Mouse (Mus musculus): ENCODE data around the gene 1190005I06Rik.

1190005I06Rik gene

DNA sequence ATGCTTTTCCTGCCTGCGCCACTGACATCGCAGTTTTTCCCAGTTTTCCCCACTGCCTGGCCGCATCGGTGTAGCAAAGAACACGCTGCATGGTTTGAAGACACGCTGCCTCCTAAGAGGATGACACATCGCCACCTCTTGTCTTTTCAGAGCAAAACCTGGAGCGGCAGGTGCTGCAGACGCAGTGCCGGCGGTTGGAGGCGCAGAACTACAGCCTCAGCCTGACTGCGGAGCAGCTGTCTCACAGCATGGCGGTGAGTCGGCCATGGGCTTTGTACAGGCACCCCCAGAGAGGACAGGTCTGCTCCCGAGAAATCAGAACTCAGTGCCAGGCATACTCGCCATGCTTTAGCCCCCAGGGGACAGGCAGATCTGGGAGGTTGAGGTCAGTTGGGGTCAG, 69.6 kb downstream of the 1190005I06Rik start:
- no peak for DNase-seq (ENCODE audit: low spot score in 2 of 2)

DNA sequence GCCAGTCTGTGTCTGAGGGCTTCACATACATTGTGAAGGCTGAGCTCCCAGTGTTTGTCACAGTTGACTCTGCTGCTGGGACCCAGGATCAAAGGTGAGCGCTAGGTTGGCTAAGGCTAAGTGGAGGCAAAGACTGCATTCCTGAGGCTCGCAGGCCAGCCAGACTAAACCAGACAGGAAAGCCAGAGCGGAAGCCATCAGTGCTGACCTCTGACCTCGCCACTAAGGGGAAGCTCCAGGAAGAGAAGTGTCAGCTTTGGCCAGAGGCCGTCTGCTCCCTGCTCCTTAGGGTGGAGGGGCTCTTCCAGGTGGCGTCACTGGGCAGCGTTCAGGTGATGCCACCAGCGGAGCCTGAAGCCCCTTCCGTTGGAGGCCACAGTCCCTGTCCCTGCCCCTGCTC, 71.6 kb downstream of the 1190005I06Rik start:
- DNase-seq (ENCODE audit: low spot score in 2 of 2), result no peak

DNA sequence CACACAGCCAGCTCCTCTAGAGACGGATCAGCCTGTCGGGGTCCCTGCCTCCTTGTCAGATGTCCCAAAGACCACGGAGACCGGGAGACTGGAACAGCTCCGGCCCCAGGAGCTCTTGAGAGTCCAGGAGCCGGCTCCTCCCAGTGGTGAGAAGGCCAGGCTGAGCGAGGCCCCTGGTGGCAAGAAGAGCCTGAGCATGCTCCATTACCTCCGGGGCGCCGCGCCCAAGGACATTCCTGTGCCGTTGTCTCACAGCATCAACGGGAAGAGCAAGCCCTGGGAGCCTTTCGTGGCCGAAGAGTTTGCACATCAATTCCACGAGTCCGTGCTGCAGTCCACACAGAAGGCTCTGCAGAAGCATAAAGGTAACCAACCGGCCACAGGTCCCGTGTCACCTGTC, 72.5 kb downstream of the 1190005I06Rik start:
- DNase-seq (ENCODE audit: low spot score in 2 of 2), result no peak

DNA sequence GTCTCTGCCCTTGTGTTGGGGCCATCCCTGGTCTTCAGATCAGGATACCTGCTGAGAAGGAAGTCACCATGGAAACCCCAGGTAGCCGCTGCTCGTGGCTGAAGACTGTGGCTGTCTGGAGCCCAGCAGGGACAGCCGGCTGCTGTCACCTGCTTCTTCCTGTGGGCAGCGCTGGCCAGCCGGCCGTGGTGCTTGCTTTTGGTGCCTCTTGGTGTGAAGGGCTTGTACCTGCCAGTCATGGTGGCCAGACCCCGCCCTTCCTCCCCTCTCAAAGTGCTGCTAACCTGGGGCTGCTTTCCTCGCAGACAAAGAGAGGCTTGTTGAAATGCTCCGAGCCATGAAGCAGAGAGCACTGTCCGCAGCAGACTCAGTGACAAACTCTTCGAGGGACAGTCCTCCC, 73.6 kb downstream of the 1190005I06Rik start:
- DNase-seq (ENCODE audit: low spot score in 2 of 2), result no peak

DNA sequence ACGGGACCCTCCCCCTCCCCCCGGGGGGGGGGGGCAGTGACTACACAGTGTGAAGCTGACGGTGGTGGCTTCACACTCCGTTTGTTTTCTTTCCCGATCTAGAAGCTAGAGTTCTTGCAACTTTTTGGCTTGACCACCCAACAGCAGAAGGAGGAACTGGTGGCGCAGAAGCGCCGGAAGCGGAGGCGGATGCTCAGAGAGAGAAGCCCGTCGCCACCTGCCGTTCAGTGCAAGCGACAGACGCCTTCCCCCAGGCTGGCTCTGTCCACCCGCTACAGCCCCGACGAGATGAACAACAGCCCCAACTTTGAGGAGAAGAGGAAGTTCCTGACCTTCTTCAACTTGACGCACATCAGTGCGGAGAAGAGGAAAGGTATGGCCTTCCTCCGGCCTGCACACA, 74.9 kb downstream of the 1190005I06Rik start:
- DNase-seq (ENCODE audit: low spot score in 2 of 2), result peak; percentile 82 to 86

DNA sequence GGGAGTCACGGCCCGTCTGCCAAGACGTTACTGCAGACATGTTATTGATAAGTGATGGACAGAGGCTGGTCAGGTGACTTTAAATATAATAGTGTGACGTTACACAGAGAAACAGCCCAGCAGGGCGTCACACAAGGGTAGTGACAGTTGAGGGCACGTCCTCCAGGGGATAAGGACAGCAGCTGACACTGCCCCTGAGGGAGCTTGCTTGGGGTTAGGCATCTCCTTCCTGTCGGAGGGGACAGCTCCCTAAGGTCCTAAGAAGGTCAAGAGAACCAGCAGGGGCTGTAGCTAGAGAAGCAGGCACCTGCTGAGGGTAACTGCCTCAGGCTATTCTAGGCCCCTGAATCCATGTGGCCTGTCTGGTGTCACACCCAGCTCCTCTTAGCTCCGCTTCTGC, 75.9 kb downstream of the 1190005I06Rik start:
- no peak for DNase-seq (ENCODE audit: low spot score in 2 of 2)

DNA sequence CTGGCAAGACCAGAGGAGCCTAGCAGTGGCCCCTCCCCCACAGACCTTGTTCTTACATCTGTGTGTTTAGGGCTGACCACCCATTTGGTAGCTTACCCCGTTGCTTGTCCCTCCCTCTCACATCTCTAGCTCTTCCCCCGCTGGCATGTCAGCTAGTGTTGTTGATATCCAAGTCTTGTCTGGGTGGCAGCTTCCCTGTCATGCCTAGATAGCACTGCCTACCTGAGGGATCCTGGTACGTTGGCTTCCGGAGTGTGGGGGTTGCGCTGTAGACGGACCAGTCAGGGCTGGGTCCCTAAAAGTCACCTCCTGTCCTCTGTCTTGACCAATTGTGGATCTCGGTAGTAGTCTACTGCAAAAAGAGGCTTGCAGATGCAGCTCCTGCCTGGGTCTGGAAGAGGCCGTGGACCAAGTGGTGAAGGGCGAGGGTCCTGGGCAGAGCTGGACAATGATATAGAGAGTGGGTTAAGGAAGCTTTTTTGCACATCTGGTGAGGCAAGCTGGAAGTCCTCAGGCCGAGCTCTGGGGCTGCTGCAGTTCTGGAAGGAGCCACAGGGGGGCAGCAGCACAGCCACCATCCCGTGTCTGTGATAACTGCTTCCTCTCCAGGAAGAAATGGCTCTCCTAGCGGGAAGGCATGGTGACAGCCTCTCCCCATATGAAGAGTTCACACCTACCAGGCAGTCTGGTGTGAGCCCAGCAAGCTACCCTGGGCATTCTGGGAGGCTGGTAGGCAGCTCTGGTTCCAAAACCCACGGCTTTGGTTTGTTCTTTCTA, 77.3 kb downstream of the 1190005I06Rik start:
- DNase-seq (ENCODE audit: low spot score in 2 of 2), result peak; percentile 51 to 52

DNA sequence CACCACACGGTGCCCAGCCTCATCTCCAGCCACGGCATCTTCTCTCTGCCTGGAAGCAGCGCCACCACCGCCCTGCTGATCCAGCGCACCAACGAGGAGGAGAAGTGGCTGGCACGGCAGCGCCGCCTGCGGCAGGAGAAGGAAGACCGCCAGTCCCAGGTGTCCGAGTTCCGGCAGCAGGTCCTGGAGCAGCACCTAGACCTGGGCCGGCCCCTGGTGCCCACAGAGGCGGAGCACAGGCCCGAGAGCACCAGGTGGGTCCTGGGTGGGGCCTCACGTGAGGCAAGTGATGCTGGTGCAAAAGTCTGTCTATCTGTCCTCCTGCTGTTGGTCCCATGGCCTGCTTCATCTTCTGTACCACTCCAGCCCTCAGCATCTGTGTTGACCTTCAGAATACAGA, 78.3 kb downstream of the 1190005I06Rik start:
- DNase-seq (ENCODE audit: low spot score in 2 of 2), result no peak

DNA sequence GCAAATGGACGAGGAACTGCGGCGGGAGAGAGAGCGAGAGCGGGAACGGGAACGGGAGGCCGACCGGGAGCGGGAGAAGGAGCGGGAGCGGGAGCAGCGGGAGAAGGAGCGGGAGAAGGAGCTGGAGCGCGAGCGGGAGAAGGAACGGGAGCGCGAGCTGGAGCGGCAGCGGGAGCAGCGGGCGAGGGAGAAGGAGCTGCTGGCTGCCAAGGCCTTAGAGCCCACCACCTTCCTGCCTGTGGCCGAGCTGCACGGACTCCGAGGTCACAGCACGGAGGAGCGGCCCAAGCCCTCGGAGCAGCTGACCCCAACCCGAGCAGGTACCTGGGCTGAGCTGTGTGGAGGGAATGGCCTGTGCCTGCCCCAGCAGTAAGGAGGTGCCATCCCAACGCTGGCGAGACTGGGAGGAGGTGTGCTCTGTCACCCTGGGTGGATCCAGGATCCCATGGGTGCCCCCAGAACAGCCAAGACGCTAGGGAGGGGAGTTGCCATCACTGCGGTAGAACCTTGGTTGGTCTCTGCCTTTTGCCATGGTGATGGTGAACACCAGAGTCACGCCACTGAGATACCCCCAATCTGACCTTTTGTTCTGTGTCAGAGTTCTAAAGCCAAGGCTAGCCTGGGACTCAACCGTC, 79.2 kb downstream of the 1190005I06Rik start:
- DNase-seq (ENCODE audit: low spot score in 2 of 2), result no peak

DNA sequence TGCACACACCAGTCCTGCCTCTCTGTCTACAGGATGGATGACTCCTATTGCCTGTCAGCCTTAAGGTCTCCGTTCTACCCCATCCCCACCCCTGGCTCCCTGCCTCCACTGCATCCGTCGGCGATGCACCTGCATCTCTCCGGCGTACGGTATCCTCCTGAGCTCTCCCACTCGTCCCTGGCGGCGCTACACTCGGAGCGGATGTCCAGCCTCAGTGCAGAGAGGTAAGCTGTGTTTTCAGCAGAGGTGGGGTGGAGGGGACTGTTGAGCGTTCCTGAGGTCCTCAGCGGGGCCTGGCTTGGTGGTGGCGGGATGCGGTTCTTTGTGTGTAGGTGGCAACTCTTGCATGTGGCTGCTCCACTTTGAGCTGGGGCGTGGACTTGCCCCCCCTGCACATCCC, 79.7 kb downstream of the 1190005I06Rik start:
- DNase-seq (ENCODE audit: low spot score in 2 of 2), result no peak

DNA sequence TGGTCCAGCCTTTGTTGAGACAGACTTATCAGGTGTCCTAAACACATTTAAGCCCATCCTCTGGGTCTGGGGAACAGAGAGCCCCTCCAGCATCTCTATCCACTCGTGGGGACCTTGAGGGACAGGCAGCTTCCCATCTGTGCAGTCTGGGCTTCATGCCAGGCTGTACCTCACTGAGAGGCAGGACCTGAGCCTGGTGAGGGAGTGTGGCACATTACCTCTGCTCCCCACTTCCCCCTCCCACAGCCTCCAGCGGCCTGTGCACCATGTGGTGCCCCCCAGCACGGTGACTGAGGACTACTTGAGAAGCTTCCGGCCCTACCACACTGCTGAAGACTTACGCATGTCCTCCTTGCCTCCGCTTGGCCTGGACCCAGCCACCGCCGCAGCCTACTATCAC, 80.8 kb downstream of the 1190005I06Rik start:
- no peak for DNase-seq (ENCODE audit: low spot score in 2 of 2)

DNA sequence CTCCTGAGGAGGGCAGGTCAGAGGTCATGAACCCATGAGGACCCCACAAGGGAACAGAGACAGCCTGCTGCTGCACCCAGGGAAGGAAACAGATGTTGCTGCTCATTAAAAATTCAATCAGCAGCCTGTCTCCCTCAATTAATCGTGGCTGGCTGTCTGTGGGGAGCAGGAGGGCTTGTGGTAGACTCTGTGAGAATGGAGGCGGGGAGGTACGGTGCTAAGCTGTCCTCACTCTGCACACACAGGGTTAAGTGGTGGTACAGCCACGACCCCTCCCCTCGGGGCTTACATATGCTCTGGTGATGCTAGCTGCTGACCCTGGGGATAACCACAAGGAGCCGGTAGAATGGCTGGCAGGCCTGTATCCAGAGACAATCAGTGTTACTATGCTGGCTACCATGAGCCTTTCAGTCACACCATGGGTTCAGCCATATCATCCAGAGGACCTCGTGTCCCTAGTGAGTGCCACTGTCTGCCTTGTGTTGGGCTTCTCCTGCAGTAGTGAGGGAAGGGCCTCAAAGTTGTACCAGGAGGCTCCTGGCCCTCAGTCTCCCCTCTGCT, 82.2 kb downstream of the 1190005I06Rik start:
- no peak for DNase-seq (ENCODE audit: low spot score in 2 of 2)

DNA sequence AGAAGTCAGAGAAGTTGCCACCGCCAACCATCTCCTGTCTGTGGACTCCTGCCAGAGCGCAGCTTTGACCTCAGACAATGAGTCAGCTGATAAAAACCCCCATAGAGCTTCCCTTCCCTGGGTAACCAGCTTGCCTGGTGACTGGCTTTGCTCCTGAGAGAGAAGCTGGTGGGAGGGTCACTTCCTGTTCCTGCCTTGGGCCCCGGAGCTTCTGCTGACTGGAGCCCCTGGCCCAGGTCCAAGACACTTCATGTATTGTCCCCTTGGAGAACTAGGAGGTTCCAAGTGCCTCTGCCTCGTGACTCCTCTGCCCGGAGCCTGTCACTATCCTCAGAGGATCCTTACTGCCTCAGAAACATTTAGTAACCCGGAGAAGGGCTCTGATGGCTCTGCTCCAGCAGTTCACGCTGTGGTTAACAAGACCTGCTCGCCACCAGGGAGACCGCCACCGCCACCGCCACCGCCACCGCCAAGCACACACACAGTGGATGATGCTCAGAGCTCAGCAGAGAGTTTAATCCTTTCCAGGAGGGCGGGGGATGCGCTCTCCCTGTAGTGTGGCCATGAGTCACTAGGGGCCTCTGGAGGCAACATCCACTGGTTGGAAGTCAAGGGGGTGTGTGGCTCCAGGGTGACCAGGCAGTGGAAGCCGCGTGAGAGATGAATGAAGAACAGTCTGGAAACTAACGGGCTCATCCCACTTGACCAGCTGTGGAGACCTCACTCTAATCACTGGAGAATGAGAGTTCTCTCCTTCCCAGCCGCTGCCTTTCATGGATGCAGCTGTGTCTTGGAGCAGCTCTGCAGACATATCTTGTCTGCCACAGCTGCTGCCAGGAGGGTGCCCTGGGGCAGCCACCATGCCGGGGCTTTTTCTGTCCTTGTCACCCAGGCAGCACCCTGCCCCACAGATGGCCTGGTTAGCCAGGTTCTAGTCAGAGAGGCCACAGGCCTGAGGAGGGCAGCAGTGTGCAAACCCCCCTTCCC, 83.3 kb downstream of the 1190005I06Rik start:
- DNase-seq (ENCODE audit: low spot score in 2 of 2), result peak; percentile 71 to 76

DNA sequence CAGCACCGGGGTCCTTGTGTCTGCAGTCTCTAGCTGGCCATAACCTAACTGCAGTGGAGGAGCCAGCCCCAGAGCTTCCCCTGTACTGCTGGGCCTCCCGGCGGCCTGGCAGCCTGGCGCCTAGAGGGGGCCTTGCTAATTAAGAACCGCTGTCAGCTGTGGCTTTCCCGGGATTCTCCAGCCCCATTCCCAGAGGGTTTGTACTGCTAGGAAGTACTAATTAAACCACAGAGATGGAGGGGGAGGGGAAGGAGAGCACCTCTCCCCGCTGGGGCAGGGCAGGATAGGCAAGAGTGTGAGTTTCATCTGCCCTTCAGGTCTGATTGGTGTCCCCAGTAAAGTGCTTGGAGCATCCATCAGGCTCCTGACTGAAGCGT, 84.1 kb downstream of the 1190005I06Rik start:
- DNase-seq (ENCODE audit: low spot score in 2 of 2), result no peak

DNA sequence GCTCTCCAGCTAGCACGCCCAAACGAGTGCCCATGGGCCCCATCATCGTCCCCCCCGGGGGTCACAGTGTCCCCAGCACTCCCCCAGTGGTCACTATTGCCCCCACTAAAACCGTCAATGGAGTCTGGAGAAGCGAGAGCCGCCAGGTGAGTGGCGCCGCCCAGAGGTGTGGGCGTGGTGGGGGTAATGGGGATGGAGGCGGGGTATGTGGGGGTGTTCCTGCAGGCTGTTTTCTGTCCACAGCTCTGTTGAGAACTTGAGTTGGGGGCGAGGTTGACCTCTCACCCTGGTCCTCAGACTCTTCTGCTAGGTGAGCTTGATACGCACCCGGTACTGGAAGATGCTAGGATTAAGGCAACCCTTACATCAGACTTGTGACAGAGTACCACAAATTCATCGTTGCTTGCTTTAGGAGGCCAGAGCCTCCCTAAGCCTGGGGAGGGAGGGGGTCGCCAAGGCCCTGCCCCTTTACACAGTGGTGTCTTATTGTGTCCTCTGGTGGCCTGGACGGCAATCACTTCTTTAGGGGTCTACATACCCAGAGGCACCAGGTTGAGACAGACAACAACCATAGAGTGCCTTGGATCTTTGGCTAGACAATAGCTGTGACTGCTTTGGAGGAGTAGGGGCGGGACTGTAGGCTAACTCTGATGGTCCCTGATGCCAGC, 84.6 kb downstream of the 1190005I06Rik start:
- no peak for DNase-seq (ENCODE audit: low spot score in 2 of 2)

DNA sequence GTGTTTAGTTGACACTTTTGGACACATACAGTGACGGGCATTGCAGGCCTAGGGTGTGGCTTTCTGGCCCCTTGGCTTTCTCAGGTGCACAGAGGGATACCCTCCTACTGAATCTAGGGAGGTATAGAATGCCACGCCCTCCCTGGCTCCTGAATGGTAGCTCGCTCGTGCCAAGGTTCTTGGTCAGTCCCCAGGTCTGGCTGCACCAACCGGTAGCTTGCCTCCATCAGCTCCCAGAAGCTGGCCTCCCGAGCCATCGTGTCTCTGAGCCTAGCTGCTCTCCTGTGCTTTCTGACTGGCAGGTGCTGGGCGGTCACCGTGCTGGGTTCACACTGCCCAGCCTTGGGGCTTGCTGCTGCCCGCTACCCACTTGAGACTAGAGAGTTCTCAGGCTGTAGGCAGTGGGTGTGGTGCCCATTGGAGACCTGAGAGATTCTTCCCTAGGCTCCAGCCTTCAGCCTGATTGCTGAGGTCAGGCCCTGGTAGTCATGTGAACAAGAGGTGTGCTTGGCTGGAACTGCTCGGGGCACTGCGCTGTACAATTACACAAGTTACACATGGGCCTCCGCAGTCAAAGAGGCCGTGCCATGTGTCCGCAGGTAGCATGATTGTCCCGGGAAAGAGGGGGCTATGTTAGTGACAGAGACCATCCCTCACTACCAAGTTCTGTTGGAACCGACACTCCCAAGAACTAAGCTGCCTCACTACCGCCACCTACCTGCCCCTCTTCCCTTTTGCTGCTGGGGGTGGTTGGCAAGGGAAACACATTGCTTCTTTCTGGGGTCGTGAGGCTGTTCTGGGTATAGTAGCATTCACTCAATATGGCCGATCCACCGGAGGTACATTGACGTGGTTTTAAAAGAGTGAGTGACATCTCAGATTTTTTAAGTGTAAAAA, 85.6 kb downstream of the 1190005I06Rik start:
- no peak for DNase-seq (ENCODE audit: low spot score in 2 of 2)

DNA sequence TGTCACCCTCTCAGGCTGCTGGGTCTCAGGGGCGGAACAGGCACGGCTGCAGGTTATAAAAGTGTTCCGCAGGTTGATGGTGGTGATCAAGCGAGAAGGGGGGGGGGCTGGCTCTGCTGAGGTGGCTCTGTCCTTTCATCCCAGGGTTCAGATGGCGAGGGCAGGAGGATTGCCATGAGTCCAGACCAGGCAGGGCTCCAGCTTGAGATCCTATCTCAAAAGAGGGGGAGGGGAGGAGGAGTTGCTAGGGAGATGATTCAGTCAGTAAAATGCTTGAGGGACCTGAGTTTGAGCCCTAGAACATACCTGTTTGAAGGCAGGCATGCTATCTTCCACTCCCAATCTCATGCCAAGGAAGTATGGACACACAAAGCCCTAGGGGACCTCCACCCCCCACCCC, 86.9 kb downstream of the 1190005I06Rik start:
- DNase-seq (ENCODE audit: low spot score in 2 of 2), result no peak

DNA sequence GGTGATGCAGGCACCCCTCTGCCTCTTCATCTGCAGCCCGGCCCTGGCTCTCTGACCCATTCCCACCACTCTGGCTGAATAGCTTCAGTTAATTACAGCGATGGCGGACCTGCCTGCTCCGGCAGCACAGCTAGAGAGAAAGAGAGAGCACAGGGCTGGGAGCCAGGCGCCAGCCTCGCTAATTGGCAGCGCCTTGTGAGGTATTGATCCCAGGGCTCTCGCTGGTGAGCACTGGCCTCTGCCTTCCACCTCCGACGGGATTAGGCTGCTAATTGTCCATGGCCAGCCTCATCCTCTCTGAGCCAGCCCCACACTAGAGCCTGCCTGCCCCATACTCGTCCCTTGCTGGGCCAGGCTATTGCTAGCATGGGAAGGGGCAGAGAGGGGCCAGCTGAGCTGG, 87.8 kb downstream of the 1190005I06Rik start:
- DNase-seq (ENCODE audit: low spot score in 2 of 2), result no peak

Data from spleen, postnatal 36 days (tissue).